Mouse (Mus musculus) CH12.LX (cell line): ENCODE data around the gene Sh2d5. TPM values are rescaled to one million over a fixed set of nuclear protein-coding genes. Genes with fewer than 3 reads are reported as not detected.
A peak's percentile ranks its signal among the peaks of the same experiment; 100 is the strongest.

Experiments used
- DNase-seq: peaks from one replicate; pipeline ENCODE4 v3.0.0-alpha.2; 2013; ENCODE audit errors: extremely low read depth
- H3K27ac ChIP-seq: 2 replicates; pipeline ENCODE4 v1.5.1; 2012; ENCODE audit warnings: low read depth, mild to moderate bottlenecking, control low read depth, moderate library complexity; ENCODE audit not compliant: insufficient read depth
- H3K27me3 ChIP-seq: replicated peaks from 2 replicates; pipeline ENCODE3; 2012; ENCODE audit warnings: inconsistent platforms
- H3K36me3 ChIP-seq, 2 experiments: replicated peaks in 1 of 2; 2 replicates each; pipeline versions ENCODE3 to v1.6.1; 2012; ENCODE audit warnings: inconsistent platforms in 1 of 2, low read length in 1 of 2, mild to moderate bottlenecking in 1 of 2, mixed read lengths in 1 of 2, moderate library complexity in 1 of 2; ENCODE audit not compliant: control insufficient read depth in 1 of 2, insufficient read depth in 1 of 2
- H3K4me1 ChIP-seq, 2 experiments: 2 replicates each; pipeline ENCODE4 v1.6.1; 2012; ENCODE audit warnings: inconsistent platforms in 1 of 2, moderate library complexity in 1 of 2; ENCODE audit not compliant: insufficient read depth in 2 of 2, control insufficient read depth in 1 of 2
- H3K4me2 ChIP-seq: 2 replicates; pipeline ENCODE4 v1.6.1; 2012; ENCODE audit warnings: low read depth, mild to moderate bottlenecking, control low read depth; ENCODE audit not compliant: poor library complexity, insufficient read depth, severe bottlenecking
- H3K4me3 ChIP-seq, 3 experiments: fragments of 150-350 bp in 1 of 3; sonication (generic) in 1 of 3; replicated peaks in 1 of 3; 2 replicates each; pipeline versions ENCODE3 to v1.5.1; 2011 to 2012; ENCODE audit warnings: low read depth in 2 of 3, low read length in 2 of 3, mild to moderate bottlenecking in 2 of 3, moderate library complexity in 2 of 3, control low read depth in 1 of 3, improper control_type of control experiment in 1 of 3, inconsistent platforms in 1 of 3, mixed read lengths in 1 of 3; ENCODE audit not compliant: poor library complexity in 1 of 3
- H3K79me2 ChIP-seq: replicated peaks from 2 replicates; pipeline ENCODE4 v1.6.1; 2012; ENCODE audit warnings: mild to moderate bottlenecking, moderate library complexity; ENCODE audit not compliant: control insufficient read depth, poor library complexity, insufficient read depth, severe bottlenecking; ENCODE audit errors: extremely low read depth
- H3K9ac ChIP-seq: 2 replicates; pipeline ENCODE4 v1.6.1; 2012; ENCODE audit warnings: low read depth, mild to moderate bottlenecking, control low read depth, moderate library complexity; ENCODE audit not compliant: insufficient read depth
- H3K9me3 ChIP-seq: replicated peaks from 2 replicates; pipeline ENCODE3; 2012; ENCODE audit warnings: low read length, inconsistent platforms, mixed read lengths
- BHLHE40 ChIP-seq: IDR thresholded peaks from 2 replicates; pipeline ENCODE4 v1.6.1; 2011; ENCODE audit warnings: mild to moderate bottlenecking, low read depth, low read length, improper control_type of control experiment
- CHD1 ChIP-seq: IDR thresholded peaks from 2 replicates; pipeline ENCODE4 v1.6.1; 2012; ENCODE audit warnings: low read depth, low read length, improper control_type of control experiment, inconsistent platforms
- CHD2 ChIP-seq: IDR thresholded peaks from 2 replicates; pipeline ENCODE4 v1.6.1; 2011; ENCODE audit warnings: low read length, improper control_type of control experiment
- ELF1 ChIP-seq: IDR thresholded peaks from 2 replicates; pipeline ENCODE4 v1.6.1; 2014; ENCODE audit warnings: low read depth, mild to moderate bottlenecking, inconsistent platforms, low read length, improper control_type of control experiment
- EP300 ChIP-seq: IDR thresholded peaks from 2 replicates; pipeline ENCODE4 v1.6.1; 2011; ENCODE audit warnings: low read length, improper control_type of control experiment
- ETS1 ChIP-seq: conservative IDR thresholded peaks from 2 replicates; pipeline ENCODE4 v1.6.1; 2012; ENCODE audit warnings: low read depth, mild to moderate bottlenecking, inconsistent platforms, low read length, improper control_type of control experiment, moderate library complexity
- GABPA ChIP-seq: IDR thresholded peaks from 2 replicates; pipeline ENCODE4 v1.6.1; 2012; ENCODE audit warnings: low read depth, low read length, improper control_type of control experiment, inconsistent platforms; ENCODE audit not compliant: insufficient replicate concordance
- IRF4 ChIP-seq: IDR thresholded peaks from 2 replicates; pipeline ENCODE4 v1.6.1; 2014; ENCODE audit warnings: low read depth, mild to moderate bottlenecking, inconsistent platforms, low read length, improper control_type of control experiment
- MAZ ChIP-seq: IDR thresholded peaks from 2 replicates; pipeline ENCODE4 v1.6.1; 2012; ENCODE audit warnings: low read depth, mild to moderate bottlenecking, inconsistent platforms, low read length, improper control_type of control experiment, moderate library complexity
- MYC ChIP-seq: IDR thresholded peaks from 2 replicates; pipeline ENCODE4 v1.6.1; 2011; ENCODE audit warnings: low read depth, mild to moderate bottlenecking, improper control_type of control experiment, low read length
- NELFE ChIP-seq: IDR thresholded peaks from 2 replicates; pipeline ENCODE4 v1.6.1; 2011; ENCODE audit warnings: low read depth, low read length, improper control_type of control experiment
- UBTF ChIP-seq: IDR thresholded peaks from 2 replicates; pipeline ENCODE4 v1.6.1; 2012; ENCODE audit warnings: low read depth, mild to moderate bottlenecking, inconsistent platforms, low read length, improper control_type of control experiment, moderate library complexity
- USF2 ChIP-seq: conservative IDR thresholded peaks from 2 replicates; pipeline ENCODE4 v1.6.1; 2011; ENCODE audit warnings: low read depth, low read length, improper control_type of control experiment
- ZMIZ1 ChIP-seq: IDR thresholded peaks from 2 replicates; pipeline ENCODE4 v1.6.1; 2012; ENCODE audit warnings: low read depth, mild to moderate bottlenecking, inconsistent platforms, low read length, improper control_type of control experiment
- ZNF384 ChIP-seq: IDR thresholded peaks from 2 replicates; pipeline ENCODE4 v1.6.1; 2012; ENCODE audit warnings: low read depth, low read length, improper control_type of control experiment, inconsistent platforms
- dilution Hi-C: fragments of 300-500 bp; cut with MboI; formaldehyde crosslinking; loops from 2 replicates; pipeline ENCODE4 v1.14.3; 2020; ENCODE audit warnings: low sequenced_read_pairs; ENCODE audit not compliant: extremely low pct_unique_long_range_greater_than_20kb, extremely low pct_ligation_motif_present
- in situ Hi-C: fragments of 300-500 bp; cut with MboI; formaldehyde crosslinking; loops from 3 replicates; pipeline ENCODE4 v1.14.3; 2019; ENCODE audit warnings: low sequenced_read_pairs, low pct_ligation_motif_present, low pct_unique_long_range_greater_than_20kb, mixed read lengths
- polyA plus RNA-seq: library from polyadenylated mRNA; unstranded; fragments of >175 nt; gene quantifications from 2 replicates; pipeline ENCODE4 v1.2.1, GENCODE M21; 2012; ENCODE audit warnings: low read depth; ENCODE audit not compliant: insufficient read length
- total RNA-seq, 2 experiments: library from RNA; depleted of rRNA; stranded (reverse); fragments of 300-350 nt in 1 of 2; fragments of >200 nt in 1 of 2; gene quantifications; 2 replicates each; pipeline ENCODE4 v1.2.3; 2012 to 2014

Gene Sh2d5
- total and polyA plus RNA-seq, 3 experiments: 0.24 to 0.68 (median 0.57) TPM

DNA sequence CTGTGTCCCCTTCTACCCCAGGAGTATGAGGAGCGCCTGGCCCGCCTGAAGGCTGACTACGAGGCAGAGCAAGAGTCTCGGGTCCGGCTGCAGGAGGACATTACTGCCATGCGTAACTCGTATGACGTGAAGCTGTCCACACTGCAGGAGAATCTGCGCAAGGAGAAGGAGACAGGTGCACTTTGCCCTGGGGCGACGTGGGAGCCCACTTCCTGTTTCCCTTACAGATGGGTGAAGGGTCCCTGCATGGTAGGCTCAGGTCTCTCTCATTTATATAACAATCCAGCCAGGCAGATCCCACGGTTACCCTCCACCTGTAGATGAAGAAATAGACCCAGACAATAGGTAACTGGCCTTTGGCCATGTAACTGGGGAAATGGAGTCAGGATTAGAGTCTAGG is 36.2 kb downstream of the Sh2d5 start:
- Histone ChIP-seq H3K27ac (no peak overlapping the region), H3K4me2 (no peak overlapping the region)
- TF ChIP-seq ETS1: no peak
- no peak for TF ChIP-seq ZNF384
- no peak for TF ChIP-seq CHD2
- TF ChIP-seq MYC: no peak
- TF ChIP-seq ZMIZ1: no peak
- TF ChIP-seq ELF1: no peak
- TF ChIP-seq, all 38 proteins: peak for 0
- in situ Hi-C loops (no loop called here), dilution Hi-C loops (no loop called here)
- Histone ChIP-seq H3K9ac (no peak overlapping the region), H3K4me3 (no peak overlapping the region), H3K9me3 (peaks cover 6% of the 10 kb centered on the region), H3K79me2 (no peaks in the 10 kb centered on the region), H3K36me3 (no peaks in the 10 kb centered on the region), H3K27me3 (peaks cover 10% of the 10 kb centered on the region), H3K4me1 (peaks cover 14 to 51% of the 10 kb centered on the region in 2 experiments)
- DNase-seq: no peak

DNA sequence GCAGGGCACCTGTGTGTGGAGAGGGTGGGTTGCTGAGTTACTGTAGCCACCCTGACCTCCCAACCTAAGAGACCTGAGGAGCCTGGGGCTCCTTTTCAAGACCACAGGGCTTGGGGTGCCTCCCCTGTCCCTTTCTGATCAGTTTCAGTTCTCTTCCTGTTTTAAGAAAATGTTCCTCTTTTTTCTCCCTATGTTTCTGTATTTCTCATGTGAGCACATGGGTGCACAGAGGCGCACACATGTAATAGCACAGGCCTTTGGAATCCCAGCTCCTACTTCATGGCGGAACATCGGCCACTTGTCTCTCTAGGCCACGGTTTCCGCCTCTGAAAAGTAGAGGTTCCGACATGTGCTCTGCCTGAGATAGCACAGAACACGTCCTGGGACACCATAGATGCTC is 38.5 kb downstream of the Sh2d5 start:
- no peak overlapping the region for H3K27ac ChIP-seq
- H3K4me2 ChIP-seq: no peak overlapping the region; the same call in 1 of the 2 replicates
- DNase-seq: no peak
- no peak for TF ChIP-seq UBTF
- peak; percentile 42; the same call in 1 of the 2 replicates for TF ChIP-seq IRF4
- TF ChIP-seq MAZ: no peak
- TF ChIP-seq BHLHE40: 0 out of 2 replicates have a peak, but pooled peaks have one; percentile 33
- TF ChIP-seq GABPA: no peak
- TF ChIP-seq USF2: no peak
- TF ChIP-seq EP300: peak; percentile 52
- no peak for TF ChIP-seq NELFE
- TF ChIP-seq MYC: 0 out of 2 replicates have a peak, but pooled peaks have one; percentile 43
- TF ChIP-seq CHD1: no peak
- TF ChIP-seq, all 38 proteins: peak for 4
- H3K4me1 ChIP-seq: peaks cover 16 to 56% of the 10 kb centered on the region in 2 experiments
- peaks cover 5% of the 10 kb centered on the region for H3K27me3 ChIP-seq
- H3K36me3 ChIP-seq: no peaks in the 10 kb centered on the region
- in situ Hi-C loops (no loop called here), dilution Hi-C loops (no loop called here)
- H3K9me3 ChIP-seq: peaks cover 6% of the 10 kb centered on the region
- no peaks in the 10 kb centered on the region for H3K79me2 ChIP-seq
- H3K4me3 ChIP-seq: no peak overlapping the region
- no peak overlapping the region for H3K9ac ChIP-seq
